Mouse (Mus musculus) intestine, embryonic 14.5 days (tissue): ENCODE data around the gene Lipa. TPM values are rescaled to one million over a fixed set of nuclear protein-coding genes. Genes with fewer than 3 reads are reported as not detected.

ENCODE experiments used
- ATAC-seq: fragments of 200-750 bp; cut with Nextera tagmentation; replicated peaks from 2 replicates; pipeline ENCODE4 v1.8.0; 2017; ENCODE audit warnings: low read depth, moderate number of reproducible peaks, moderate TSS enrichment, moderate library complexity; ENCODE audit not compliant: low FRiP score, low TSS enrichment
- DNase-seq: peaks from one replicate; pipeline ENCODE4 v3.0.0-alpha.2; 2018; ENCODE audit warnings: low spot score
- H3K27ac ChIP-seq: fragments of 300-500 bp; sonication (generic); 2 replicates; pipeline ENCODE4 v1.5.1; 2014; ENCODE audit warnings: low read depth, mild to moderate bottlenecking, control low read depth
- H3K27me3 ChIP-seq: fragments of 300-500 bp; sonication (generic); replicated peaks from 2 replicates; pipeline ENCODE4 v1.6.1; 2014; ENCODE audit warnings: low read length, control low read depth; ENCODE audit not compliant: control insufficient read depth, insufficient read depth
- H3K36me3 ChIP-seq: fragments of 300-500 bp; sonication (generic); 2 replicates; pipeline ENCODE4 v1.6.1; 2014; ENCODE audit warnings: low read length, control low read depth; ENCODE audit not compliant: control insufficient read depth, insufficient read depth
- H3K4me1 ChIP-seq: fragments of 300-500 bp; sonication (generic); replicated peaks from 2 replicates; pipeline ENCODE4 v1.6.1; 2014; ENCODE audit warnings: low read length, control low read depth, mixed read lengths; ENCODE audit not compliant: control insufficient read depth, insufficient read depth
- H3K4me2 ChIP-seq: fragments of 300-500 bp; sonication (generic); 2 replicates; pipeline ENCODE4 v1.6.1; 2014; ENCODE audit warnings: low read length
- H3K4me3 ChIP-seq: fragments of 300-500 bp; sonication (generic); 2 replicates; pipeline ENCODE4 v1.5.1; 2014; ENCODE audit warnings: low read depth, low read length, control low read depth, mixed read lengths
- H3K9ac ChIP-seq: fragments of 300-500 bp; sonication (generic); 2 replicates; pipeline ENCODE4 v1.6.1; 2014; ENCODE audit warnings: mild to moderate bottlenecking, low read length
- H3K9me3 ChIP-seq: fragments of 300-500 bp; sonication (generic); 2 replicates; pipeline ENCODE4 v1.6.1; 2016; ENCODE audit warnings: low read length, control low read depth; ENCODE audit not compliant: control insufficient read depth
- WGBS: fragments of 180-500 bp; shearing (Covaris S2); extraction: QIAGEN DNeasy Blood & Tissue Kit; methylation state at CpG from one replicate; pipeline ENCODE4 v1.1.7; 2014; 5-methylcytosine and 5-hydroxymethylcytosine counted together
- polyA plus RNA-seq: library from polyadenylated mRNA; unstranded; fragments of >200 nt; fragmentation: Nextera tagmentation; extraction: Ambion mirVana; gene quantifications from 2 replicates; pipeline ENCODE4 v1.2.1, GENCODE M21; 2014

The Lipa gene
- polyA plus RNA-seq, 1 experiment from 2014 or later = 28.2 TPM

- peaks cover 41% of the 10 kb centered on the region; the same call in 1 of the 2 replicates for H3K36me3 ChIP-seq
- H3K9ac ChIP-seq = no peak overlapping the region
- no peaks in the 10 kb centered on the region for H3K27me3 ChIP-seq
- no peak overlapping the region for H3K4me2 ChIP-seq
- no peak overlapping the region for H3K27ac ChIP-seq
- no peak overlapping the region for H3K4me3 ChIP-seq
- ATAC-seq (no peak), DNase-seq (no peak)
- H3K4me1 ChIP-seq = no peaks in the 10 kb centered on the region
- H3K9me3 ChIP-seq = no peaks in the 10 kb centered on the region
- WGBS = 81% methylated on average over 1 of the region's 1 CpGs
Measured at GRCm38 (mm10) chr19:34496353-34496752, 30.9 kb downstream of the Lipa start.

- Histone ChIP-seq H3K27me3 (no peaks in the 10 kb centered on the region), H3K4me2 (no peak overlapping the region), H3K27ac (no peak overlapping the region), H3K9ac (no peak overlapping the region), H3K4me3 (no peak overlapping the region), H3K4me1 (no peaks in the 10 kb centered on the region), H3K9me3 (no peaks in the 10 kb centered on the region), H3K36me3 (peaks cover 22% of the 10 kb centered on the region; the same call in 1 of the 2 replicates)
- ATAC-seq (no peak), DNase-seq (no peak)
- 84% methylated on average over 4 of the region's 4 CpGs for WGBS
Measured at GRCm38 (mm10) chr19:34493859-34494258, 33.4 kb downstream of the Lipa start.

GRCm38 (mm10) chr19:34483547-34483946 is 43.7 kb downstream of the Lipa start:
- peak; percentile 54 for DNase-seq
- ATAC-seq = no peak

GRCm38 (mm10) chr19:34474991-34475971 is 52.0 kb downstream of the Lipa start, which contains the start of gene Ch25h:
Gene Ch25h, minus strand, starts transcription at chr19:34475164.
- Histone ChIP-seq H3K4me1 (peaks cover 9% of the 10 kb centered on the region; the same call in 1 of the 2 replicates), H3K9me3 (no peaks in the 10 kb centered on the region), H3K36me3 (no peaks in the 10 kb centered on the region), H3K4me2 (peak within 1 kb of the TSS; percentile 73), H3K27ac (no peak within 1 kb of the TSS), H3K9ac (peak within 1 kb of the TSS; percentile 31), H3K27me3 (peaks cover 27% of the 10 kb centered on the region), H3K4me3 (peak within 1 kb of the TSS; percentile 49)
- ATAC-seq = peak; percentile 66
- DNase-seq = peak; percentile 85
- WGBS = 2% methylated on average over 35 of the region's 35 CpGs

More at GRCm38 (mm10) chr19:34483547-34483946, 43.7 kb downstream of the Lipa start:
- 18% methylated on average over 4 of the region's 4 CpGs for WGBS
- H3K4me2 ChIP-seq = no peak overlapping the region
- H3K9me3 ChIP-seq = no peaks in the 10 kb centered on the region
- H3K9ac ChIP-seq = no peak overlapping the region
- H3K4me1 ChIP-seq = no peaks in the 10 kb centered on the region
- H3K36me3 ChIP-seq = no peaks in the 10 kb centered on the region
- no peak overlapping the region for H3K27ac ChIP-seq
- H3K27me3 ChIP-seq = no peaks in the 10 kb centered on the region
- no peak overlapping the region for H3K4me3 ChIP-seq

- Histone ChIP-seq H3K4me3 (peak overlapping the region; percentile 49), H3K27ac (no peak overlapping the region), H3K9ac (0 out of 2 replicates have a peak overlapping the region, but pooled peaks have one; percentile 1), H3K27me3 (peaks cover 27% of the 10 kb centered on the region), H3K9me3 (no peaks in the 10 kb centered on the region), H3K4me2 (peak overlapping the region; percentile 73), H3K36me3 (no peaks in the 10 kb centered on the region), H3K4me1 (peaks cover 9% of the 10 kb centered on the region; the same call in 1 of the 2 replicates)
- DNase-seq (peak; percentile 63), ATAC-seq (peak; percentile 50)
- WGBS = 5% methylated on average over 49 of the region's 49 CpGs
Measured at GRCm38 (mm10) chr19:34474228-34474990, 52.9 kb downstream of the Lipa start.

GRCm38 (mm10) chr19:34471703-34472102 is 55.6 kb downstream of the Lipa start:
- peaks cover 27% of the 10 kb centered on the region for H3K27me3 ChIP-seq
- H3K27ac ChIP-seq = no peak overlapping the region
- no peaks in the 10 kb centered on the region for H3K36me3 ChIP-seq
- no peaks in the 10 kb centered on the region for H3K9me3 ChIP-seq
- no peak overlapping the region for H3K9ac ChIP-seq
- no peak overlapping the region for H3K4me3 ChIP-seq
- DNase-seq (no peak), ATAC-seq (no peak)
- peaks cover 9% of the 10 kb centered on the region for H3K4me1 ChIP-seq
- WGBS = 86% methylated on average over 2 of the region's 2 CpGs
- H3K4me2 ChIP-seq = no peak overlapping the region

GRCm38 (mm10) chr19:34468794-34469193 is 58.5 kb downstream of the Lipa start:
- no peak for DNase-seq
- WGBS = 36% methylated on average over 3 of the region's 3 CpGs
- no peaks in the 10 kb centered on the region for H3K9me3 ChIP-seq
- H3K9ac ChIP-seq = no peak overlapping the region
- H3K4me2 ChIP-seq = no peak overlapping the region
- H3K27me3 ChIP-seq = peaks cover 11% of the 10 kb centered on the region; the same call in 1 of the 2 replicates
- no peak overlapping the region for H3K27ac ChIP-seq
- ATAC-seq = no peak
- H3K4me1 ChIP-seq = no peaks in the 10 kb centered on the region; the same call in 1 of the 2 replicates
- H3K4me3 ChIP-seq = no peak overlapping the region
- no peaks in the 10 kb centered on the region for H3K36me3 ChIP-seq

- no peaks in the 10 kb centered on the region; the same call in 1 of the 2 replicates for H3K4me1 ChIP-seq
- peaks cover 8% of the 10 kb centered on the region; the same call in 1 of the 2 replicates for H3K27me3 ChIP-seq
- H3K9me3 ChIP-seq = no peaks in the 10 kb centered on the region
- no peaks in the 10 kb centered on the region for H3K36me3 ChIP-seq
- no peak for ATAC-seq
- 35% methylated on average over 6 of the region's 6 CpGs for WGBS
- H3K4me2 ChIP-seq = no peak overlapping the region
- H3K4me3 ChIP-seq = no peak overlapping the region
- H3K27ac ChIP-seq = no peak overlapping the region
- no peak overlapping the region for H3K9ac ChIP-seq
- no peak for DNase-seq
Measured at GRCm38 (mm10) chr19:34468216-34468615, 59.1 kb downstream of the Lipa start.
